18 mouse cellular contexts compared by ENCODE assay signal in genomic region chr2:156021765-156022164, GRCm38 (mm10). TPM values are rescaled to one million over a fixed set of nuclear protein-coding genes. Genes with fewer than 3 reads are reported as not detected.
"Had no signal": no experiment of that assay in that cellular context is flagged by ENCODE, and none has a peak within 500 bp of the region (broad histone marks: within the 10 kb centered on the region; RNA-seq: fewer than 3 reads in every experiment).

No protein-coding gene starts in this region.

- H3K9me3 ChIP-seq: limb, embryonic 12.5 days; midbrain, embryonic 13.5 days; neural tube, embryonic 15.5 days had no signal

- H3K4me2 ChIP-seq: limb, embryonic 12.5 days; midbrain, embryonic 13.5 days; neural tube, embryonic 15.5 days had no signal

- H3K27me3 ChIP-seq: limb, embryonic 12.5 days; midbrain, embryonic 13.5 days; neural tube, embryonic 15.5 days had no signal

- ATAC-seq: inflammation-experienced regulatory T-cells, adult 6 months; intestine, postnatal 0 days; midbrain, embryonic 13.5 days had no signal

- H3K27ac ChIP-seq: limb, embryonic 12.5 days; macrophage; midbrain, embryonic 13.5 days; neural tube, embryonic 15.5 days; stomach, postnatal 0 days had no signal

- H3K4me3 ChIP-seq: limb, embryonic 12.5 days; midbrain, embryonic 13.5 days; myocyte; neural tube, embryonic 15.5 days had no signal

- H3K4me1 ChIP-seq: limb, embryonic 12.5 days; midbrain, embryonic 13.5 days; neural tube, embryonic 15.5 days had no signal

- H3K9ac ChIP-seq: limb, embryonic 12.5 days; midbrain, embryonic 13.5 days; neural tube, embryonic 15.5 days had no signal

- DNase-seq: kidney, adult 8-10 months; kidney, postnatal 25 days; right cerebral cortex, adult 18-20 months; right cerebral cortex, postnatal 25 days; thymus, postnatal 4 days had no signal

RNA-seq across cellular contexts. Expression of gene Fer1l4, which starts 31.0 kb away (rescaled TPM):
- total RNA-seq: layer of hippocampus, postnatal 25 days; left cerebral cortex, postnatal 36 days; liver, adult 2 months had no signal
- polyA plus RNA-seq: inflammation-experienced regulatory T-cells, adult 6 months; limb, embryonic 12.5 days; lung, embryonic 16.5 days; macrophage; midbrain, embryonic 13.5 days; myocyte; neural tube, embryonic 11.5 days had no signal

RNA-seq across cellular contexts. Expression of gene Spag4, which starts 43.2 kb away (rescaled TPM):
- polyA plus RNA-seq: macrophage had no signal
